Mouse (Mus musculus) erythroid progenitor cell, adult 5-6 weeks (primary cell): ENCODE measurements around the gene 2010300C02Rik. TPM values are rescaled to one million over a fixed set of nuclear protein-coding genes. Genes with fewer than 3 reads are reported as not detected.

Source experiments
- ATAC-seq: replicated peaks from 2 replicates; pipeline ENCODE4 v1.8.0; 2016; ENCODE audit warnings: moderate number of reproducible peaks, mild to moderate bottlenecking, moderate TSS enrichment, inconsistent platforms; ENCODE audit not compliant: poor library complexity, low FRiP score, severe bottlenecking
- total RNA-seq, 2 experiments: library from RNA; stranded (forward) in 1 of 2; stranded (reverse) in 1 of 2; fragments of 150-400 nt in 1 of 2; fragments of 186-747, 209-891 nt in 1 of 2; gene quantifications; 2 replicates each; pipeline versions ENCODE4 v1.2.3 to v1.2.4; 2015 to 2017; ENCODE audit warnings: low replicate concordance in 2 of 2

Gene 2010300C02Rik
- 1.8 TPM in 1 of 2 replicates, not detected in the other for total RNA-seq (2015; ENCODE audit: low replicate concordance)
- total RNA-seq (2017; ENCODE audit: low replicate concordance), result 0.13 TPM in 1 of 2 replicates, not detected in the other

GRCm38 (mm10) chr1:37719761-37720640 lies at the start of gene 2010300C02Rik:
Gene 2010300C02Rik, minus strand, starts transcription at chr1:37720085.
- ATAC-seq, result no peak

- no peak for ATAC-seq
These were observed 39.5 kb upstream of the 2010300C02Rik start for GRCm38 (mm10) chr1:37759407-37759806.

- no peak for ATAC-seq
These were observed 24.9 kb upstream of the 2010300C02Rik start for GRCm38 (mm10) chr1:37744650-37745259.

- ATAC-seq, result no peak
These were observed 22.9 kb upstream of the 2010300C02Rik start for GRCm38 (mm10) chr1:37742602-37743270.

- no peak for ATAC-seq
These were observed 22.2 kb upstream of the 2010300C02Rik start for GRCm38 (mm10) chr1:37742126-37742525.

GRCm38 (mm10) chr1:37740161-37740802 lies 20.4 kb upstream of the 2010300C02Rik start:
- no peak for ATAC-seq

GRCm38 (mm10) chr1:37738895-37739294 lies 19.0 kb upstream of the 2010300C02Rik start:
- no peak for ATAC-seq

- ATAC-seq, result no peak
These were observed 17.2 kb upstream of the 2010300C02Rik start for GRCm38 (mm10) chr1:37737045-37737444.

GRCm38 (mm10) chr1:37735932-37736331 lies 16.0 kb upstream of the 2010300C02Rik start:
- ATAC-seq, result no peak

GRCm38 (mm10) chr1:37734841-37735240 lies 15.0 kb upstream of the 2010300C02Rik start:
- no peak for ATAC-seq

GRCm38 (mm10) chr1:37729353-37729752 lies 9.5 kb upstream of the 2010300C02Rik start:
- no peak for ATAC-seq

- ATAC-seq, result no peak
These were observed 8.2 kb upstream of the 2010300C02Rik start for GRCm38 (mm10) chr1:37728053-37728452.

- no peak for ATAC-seq
These were observed 7.3 kb upstream of the 2010300C02Rik start for GRCm38 (mm10) chr1:37727186-37727585.

- no peak for ATAC-seq
These were observed 6.5 kb upstream of the 2010300C02Rik start for GRCm38 (mm10) chr1:37726426-37726825.

GRCm38 (mm10) chr1:37725880-37726279 lies 6.0 kb upstream of the 2010300C02Rik start:
- ATAC-seq, result no peak

- no peak for ATAC-seq
These were observed 1.2 kb upstream of the 2010300C02Rik start for GRCm38 (mm10) chr1:37721092-37721491.

GRCm38 (mm10) chr1:37719030-37719723 lies 708 bp downstream of the 2010300C02Rik start:
- ATAC-seq, result no peak

GRCm38 (mm10) chr1:37718516-37718915 lies 1.4 kb downstream of the 2010300C02Rik start:
- ATAC-seq, result no peak
